Mouse (Mus musculus) 3T3-L1 (cell line): Measurements from ENCODE around the gene Adamts10.

Experiments used
- DNase-seq: peaks from one replicate; pipeline ENCODE4 v3.0.0-alpha.2; 2015; ENCODE audit warnings: low read depth, low spot score

Adamts10 gene

GRCm38 (mm10) chr17:33523918-33524755, at the start of gene Adamts10:
Gene Adamts10, plus strand, starts transcription at chr17:33524204.
- peak; percentile 81 for DNase-seq

DNA sequence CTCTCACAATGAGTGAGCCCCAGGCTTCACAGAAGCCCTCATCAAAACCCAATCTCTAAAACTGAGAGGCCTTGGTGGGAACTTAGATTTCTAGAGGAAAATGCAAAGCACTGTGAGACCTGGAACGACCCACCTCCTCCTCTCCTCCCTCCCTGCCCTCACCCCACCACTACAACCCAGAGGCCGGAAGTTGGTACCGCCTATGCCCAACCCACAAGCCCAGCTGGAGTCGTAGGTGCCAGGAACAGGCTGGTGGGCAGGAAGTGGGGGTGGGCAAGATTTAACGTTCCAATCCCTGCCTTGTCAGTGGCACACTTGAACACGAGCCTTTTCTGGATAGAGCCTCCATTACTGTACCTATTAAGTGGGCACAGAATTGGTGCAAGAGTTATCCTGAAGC, 40.0 kb upstream of the Adamts10 start:
- DNase-seq: no peak

DNA sequence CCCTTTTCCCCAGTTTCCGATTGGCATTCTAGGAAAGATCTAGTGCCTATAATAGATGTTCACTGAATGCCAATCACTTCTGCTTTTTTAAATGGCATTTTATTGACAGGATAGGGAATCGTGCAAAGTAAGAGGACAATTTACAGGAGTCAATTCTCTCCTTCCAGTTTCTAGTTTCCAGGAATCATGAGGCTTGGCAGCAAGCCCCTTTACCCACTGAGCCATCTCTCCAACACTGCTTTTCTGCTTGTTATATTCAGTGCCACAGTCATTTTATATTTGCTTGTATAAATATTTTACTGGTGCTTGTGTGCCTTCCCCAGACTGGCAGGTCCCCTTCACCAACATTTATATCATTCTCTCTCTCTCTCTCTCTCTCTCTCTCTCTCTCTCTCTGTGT, 36.8 kb upstream of the Adamts10 start:
- no peak for DNase-seq

DNA sequence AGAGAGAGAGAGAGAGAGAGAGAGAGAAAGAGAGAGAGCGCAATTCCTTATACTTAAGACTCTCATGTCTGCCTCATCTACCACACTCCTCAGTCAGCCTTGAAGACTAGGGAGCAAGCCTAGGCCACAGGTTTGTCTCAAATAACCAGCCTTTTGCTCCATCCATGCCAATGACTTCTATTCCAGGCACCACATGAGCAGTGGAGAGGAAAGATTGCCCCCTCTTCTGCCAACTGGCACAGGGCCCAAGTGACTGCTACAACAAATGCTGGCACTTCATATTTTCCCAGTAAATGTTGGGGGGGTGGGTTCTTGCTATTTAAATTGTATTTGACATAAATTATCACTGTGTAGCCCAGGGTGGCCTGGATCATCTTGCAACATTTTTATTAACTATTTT, 36.4 kb upstream of the Adamts10 start:
- DNase-seq: no peak

DNA sequence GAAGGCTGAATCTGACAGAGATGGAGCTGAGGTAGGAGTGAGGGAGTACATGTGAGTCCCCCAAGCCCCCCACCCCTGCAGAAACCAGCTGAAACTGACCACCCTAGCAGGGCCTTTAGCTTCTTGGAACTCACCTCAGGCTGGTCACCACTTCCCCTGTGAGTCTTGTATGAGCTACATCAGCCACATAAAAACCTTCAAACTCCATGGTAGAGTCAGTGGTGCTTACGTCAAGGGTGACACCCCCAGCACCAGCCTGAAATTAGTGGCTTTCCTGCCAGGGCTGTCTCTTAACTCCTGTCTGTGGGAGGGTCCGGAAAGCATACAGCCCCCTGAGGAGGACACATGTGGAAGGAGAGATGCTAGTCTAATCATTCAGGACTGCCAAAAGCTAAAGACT, 32.6 kb upstream of the Adamts10 start:
- DNase-seq: no peak

DNA sequence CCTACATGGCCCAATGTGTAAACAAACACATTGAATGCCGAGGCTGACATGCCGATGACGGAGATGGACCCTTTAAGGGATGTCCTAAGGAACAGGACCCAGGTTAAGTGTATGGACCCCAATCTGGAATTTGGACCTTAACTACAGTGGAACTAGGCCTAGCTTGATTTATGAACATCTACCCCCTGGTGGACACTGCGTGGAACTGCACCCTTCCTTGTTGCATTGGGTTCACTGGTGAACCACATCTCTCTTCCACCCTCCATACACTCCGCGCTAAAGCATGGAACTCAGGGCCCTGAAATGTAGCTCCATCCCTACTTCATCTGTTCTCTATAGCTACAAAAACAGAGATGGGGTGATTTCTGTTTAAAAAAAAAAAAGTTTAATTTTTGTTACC, 30.9 kb upstream of the Adamts10 start:
- DNase-seq: peak; percentile 66

DNA sequence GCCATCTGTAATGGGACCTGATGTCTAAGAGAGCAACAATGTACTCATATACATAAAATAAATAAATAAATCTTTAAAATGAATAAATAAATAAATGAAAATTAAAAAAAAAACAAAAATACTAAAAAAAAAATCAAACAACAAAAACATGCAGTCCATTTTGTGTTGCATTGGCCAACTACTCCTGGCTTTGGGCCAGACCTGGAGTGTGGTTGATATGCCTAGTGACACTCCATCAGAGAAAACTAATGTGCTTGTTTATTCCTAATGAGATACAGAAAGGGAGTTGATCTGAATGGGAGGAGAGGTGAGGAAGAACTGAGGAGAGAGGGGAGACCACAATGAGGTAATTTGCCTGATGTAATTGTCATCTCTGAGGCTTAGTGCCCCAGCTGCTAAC, 29.4 kb upstream of the Adamts10 start:
- DNase-seq: no peak

- DNase-seq: no peak
Measured at GRCm38 (mm10) chr17:33498918-33499317, 25.1 kb upstream of the Adamts10 start.

DNA sequence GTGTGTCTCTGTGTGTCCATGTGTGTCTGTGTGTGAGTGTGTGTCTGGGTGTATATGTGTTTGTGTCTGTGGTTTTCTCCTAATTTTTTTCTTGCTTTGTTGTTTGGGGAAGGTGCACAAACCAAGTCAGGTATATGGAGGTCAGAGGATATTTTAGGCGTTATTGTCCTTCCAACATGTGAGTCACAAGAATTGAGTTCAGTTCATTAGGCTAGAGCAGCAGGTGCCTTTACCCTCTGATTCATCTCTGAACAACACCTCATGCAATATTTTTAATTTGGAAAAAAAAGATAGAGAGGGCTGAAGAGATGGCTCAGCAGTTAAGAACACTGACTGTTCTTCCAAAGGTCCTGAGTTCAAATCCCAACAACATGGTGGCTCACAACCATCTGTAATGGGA, 15.6 kb upstream of the Adamts10 start:
- no peak for DNase-seq

- no peak for DNase-seq
Measured at GRCm38 (mm10) chr17:33510172-33510571, 13.8 kb upstream of the Adamts10 start.

- no peak for DNase-seq
Measured at GRCm38 (mm10) chr17:33512441-33513415, 11.3 kb upstream of the Adamts10 start.

DNA sequence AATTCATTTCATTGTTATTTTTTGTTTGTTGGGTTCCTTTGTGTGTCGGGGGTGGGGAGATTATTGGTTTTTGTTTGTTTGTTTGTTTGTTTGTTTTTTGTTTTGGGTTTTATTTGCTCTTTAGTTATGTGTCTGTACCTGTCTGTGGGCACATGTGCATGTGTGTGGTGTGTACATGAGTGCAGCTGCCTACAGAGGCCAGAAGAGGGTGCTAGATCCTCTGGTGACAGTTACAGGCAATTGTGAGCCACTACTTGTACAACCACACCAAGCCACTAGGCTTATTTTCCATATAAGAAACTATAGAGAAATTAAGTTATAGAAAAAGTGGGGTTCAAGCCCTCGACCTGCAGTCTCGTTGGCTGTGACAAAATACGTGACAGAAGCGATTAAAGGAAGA, 10.1 kb upstream of the Adamts10 start:
- DNase-seq: peak; percentile 23

DNA sequence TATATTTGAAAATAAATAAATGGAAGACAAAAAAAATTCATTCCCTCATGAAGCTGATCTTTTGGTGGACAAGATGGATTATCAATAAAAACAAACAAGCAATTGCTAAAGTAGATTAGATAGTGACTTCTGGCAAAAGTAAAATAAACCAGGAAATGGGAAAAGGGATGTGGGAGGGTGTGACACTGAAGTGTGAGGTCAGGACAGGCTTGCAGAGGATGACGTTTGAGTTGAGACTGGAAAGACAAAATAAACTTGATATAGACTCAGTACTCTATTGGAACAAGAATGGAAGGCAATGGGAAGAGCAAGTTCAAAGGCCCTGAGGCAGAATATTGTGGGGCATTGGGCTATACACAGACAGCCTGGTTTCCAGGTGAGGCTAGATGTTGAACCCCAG, 3.6 kb upstream of the Adamts10 start:
- DNase-seq: no peak

GRCm38 (mm10) chr17:33523431-33523917, 530 bp upstream of the Adamts10 start:
- peak; percentile 25 for DNase-seq

DNA sequence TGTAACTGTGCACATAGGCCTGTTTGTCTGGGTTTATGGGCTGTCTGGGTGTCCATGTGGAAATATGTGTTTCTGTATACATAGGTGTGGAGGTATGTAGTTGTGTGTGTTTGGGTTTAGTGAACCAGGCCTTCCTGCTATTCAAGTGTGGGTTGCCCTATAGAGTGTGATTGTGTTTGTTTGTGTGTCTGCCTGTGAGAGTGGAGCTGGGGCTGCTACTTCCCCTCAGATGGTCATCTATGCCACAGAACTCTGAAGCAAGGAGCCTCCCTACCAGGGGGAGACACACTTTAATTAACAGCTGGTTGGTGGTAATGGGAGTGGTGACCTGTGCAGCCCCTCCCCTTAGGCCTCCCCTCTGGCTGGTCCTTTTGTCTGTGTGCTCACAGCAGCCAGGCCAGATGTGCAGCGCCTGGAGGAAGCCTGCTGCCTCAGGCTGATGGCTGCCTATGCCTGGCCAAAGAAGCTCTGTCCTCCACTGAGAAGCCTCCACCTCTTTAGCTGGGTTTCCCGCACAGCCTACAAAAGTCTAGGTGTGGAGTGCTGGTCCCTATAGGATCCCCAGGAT, 886 bp downstream of the Adamts10 start:
- DNase-seq: peak; percentile 38

GRCm38 (mm10) chr17:33526506-33526905, 2.5 kb downstream of the Adamts10 start:
- peak; percentile 9 for DNase-seq

- peak; percentile 76 for DNase-seq
Measured at GRCm38 (mm10) chr17:33539106-33539675, 15.2 kb downstream of the Adamts10 start.

GRCm38 (mm10) chr17:33539878-33540277, 15.9 kb downstream of the Adamts10 start:
- no peak for DNase-seq

- DNase-seq: no peak
Measured at GRCm38 (mm10) chr17:33549212-33549611, 25.2 kb downstream of the Adamts10 start.

DNA sequence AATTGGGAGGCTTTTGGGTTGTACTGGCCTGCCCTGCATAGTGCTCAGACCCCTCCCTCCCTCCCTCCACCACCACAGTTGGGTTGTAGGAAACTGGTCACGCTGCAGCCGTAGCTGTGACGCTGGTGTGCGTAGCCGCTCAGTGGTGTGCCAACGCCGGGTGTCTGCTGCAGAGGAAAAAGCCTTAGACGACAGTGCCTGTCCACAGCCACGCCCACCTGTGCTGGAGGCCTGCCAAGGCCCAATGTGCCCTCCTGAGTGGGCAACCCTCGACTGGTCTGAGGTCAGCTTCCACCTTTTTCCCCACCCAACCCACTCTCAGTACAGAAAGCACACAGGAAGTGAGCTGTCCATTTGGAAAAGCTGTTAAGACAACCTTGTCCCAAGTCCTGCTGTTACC, 26.4 kb downstream of the Adamts10 start:
- no peak for DNase-seq

- no peak for DNase-seq
Measured at GRCm38 (mm10) chr17:33552113-33552512, 28.1 kb downstream of the Adamts10 start.

- peak; percentile 58 for DNase-seq
Measured at GRCm38 (mm10) chr17:33552964-33553363, 29.0 kb downstream of the Adamts10 start.
